Mouse (Mus musculus) kidney, adult 8-10 months (tissue): ENCODE results near the gene Gm49673.
"Not testable (repeated sequence)": the region's sequence is repeated elsewhere in the genome, so short reads cannot be mapped to it uniquely, and the experiment has no call there.

Source experiments
- DNase-seq, 2 experiments: peaks; one replicate each; pipeline ENCODE4 v3.0.0; 2022

Gene Gm49673

DNA sequence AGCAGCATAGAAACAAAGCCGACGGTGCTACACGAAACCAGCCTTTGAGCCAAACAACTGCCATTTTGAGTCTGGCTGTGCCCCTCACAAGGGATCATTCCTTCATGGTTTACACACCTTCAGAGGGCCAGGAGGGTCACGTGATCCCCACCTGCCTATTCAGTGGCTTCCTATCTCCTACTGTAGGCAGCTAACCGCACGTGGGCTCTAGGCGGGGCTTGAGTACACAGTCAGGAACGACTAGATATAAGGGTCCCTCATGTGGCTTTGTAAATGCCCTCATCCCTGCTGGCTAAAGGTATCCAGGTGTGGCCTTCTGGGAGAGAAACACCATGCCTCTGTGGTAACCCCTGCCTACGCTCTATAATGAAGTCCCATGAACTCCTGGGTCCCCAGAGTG lies 18.0 kb downstream of the Gm49673 start:
- DNase-seq = not testable (repeated sequence)

DNA sequence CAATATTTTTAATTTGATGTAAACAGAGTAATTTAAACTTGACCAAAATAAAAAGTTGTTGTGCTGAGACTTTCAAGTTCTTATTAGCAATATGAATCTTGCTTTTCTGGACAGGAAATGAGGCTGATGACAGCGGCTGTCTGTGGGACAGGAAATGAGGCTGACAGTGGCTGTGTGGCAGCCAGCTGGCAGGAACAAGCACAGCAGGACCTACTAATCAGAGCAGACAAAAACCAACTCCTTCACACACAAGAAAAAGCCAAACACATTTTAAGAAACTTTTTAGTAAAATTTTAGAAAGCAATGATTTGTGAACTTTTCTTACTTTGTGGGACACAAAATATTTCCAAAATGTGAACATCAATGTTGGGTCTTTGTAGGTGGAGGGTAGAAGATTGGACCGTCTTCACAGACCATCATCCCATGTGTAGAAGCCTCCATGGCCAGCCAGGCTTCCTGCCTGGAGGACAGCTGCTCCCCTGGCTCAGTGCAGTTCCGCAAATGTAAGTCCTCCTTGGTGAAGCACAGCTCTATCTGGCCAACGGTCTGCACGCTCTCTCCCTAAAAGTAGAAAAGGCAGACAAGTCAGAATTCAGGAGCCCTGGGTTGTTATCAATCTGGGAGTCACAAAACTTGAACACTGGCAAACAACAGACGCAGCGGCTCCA lies 19.1 kb downstream of the Gm49673 start:
- DNase-seq = not testable (repeated sequence)

DNA sequence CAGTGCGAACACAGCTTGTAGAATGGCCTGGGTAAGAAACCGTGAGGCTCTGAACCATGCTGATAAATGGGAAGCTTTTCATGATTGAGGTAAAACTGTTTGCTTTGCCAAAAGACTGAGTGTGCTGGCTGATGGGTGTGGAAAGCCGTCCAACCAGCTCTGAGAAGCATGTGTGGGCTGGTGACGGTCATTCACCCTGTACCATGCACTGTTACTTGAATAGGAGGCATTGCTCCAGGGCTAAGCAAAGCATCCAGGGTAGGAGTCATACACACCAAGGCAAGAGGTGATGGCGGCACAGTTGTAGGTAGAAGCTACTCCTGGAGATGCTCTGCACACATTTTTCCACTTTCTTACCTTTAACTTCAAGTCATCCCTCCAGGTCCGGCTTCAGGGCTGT lies 23.0 kb downstream of the Gm49673 start:
- not testable (repeated sequence) for DNase-seq

DNA sequence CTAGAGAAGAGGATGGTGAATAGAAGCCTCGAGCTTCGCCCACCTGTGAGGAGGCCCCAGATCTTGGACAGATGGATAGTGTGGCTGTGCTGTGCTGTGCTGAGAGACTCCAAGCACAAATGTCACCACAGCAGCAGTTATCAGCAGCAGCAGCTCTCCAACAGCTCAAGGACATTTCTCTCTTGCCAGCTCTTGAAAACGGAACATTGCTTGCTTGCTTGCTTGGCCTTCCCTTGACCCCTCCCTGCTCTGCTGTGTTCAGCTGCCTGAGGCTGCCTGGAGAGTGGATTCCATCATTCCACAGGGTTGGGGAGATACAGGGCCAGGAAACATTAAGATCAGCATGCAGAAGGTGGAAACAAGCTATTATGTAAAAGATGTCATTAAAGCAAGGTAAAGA lies 24.6 kb downstream of the Gm49673 start:
- not testable (repeated sequence) for DNase-seq

DNA sequence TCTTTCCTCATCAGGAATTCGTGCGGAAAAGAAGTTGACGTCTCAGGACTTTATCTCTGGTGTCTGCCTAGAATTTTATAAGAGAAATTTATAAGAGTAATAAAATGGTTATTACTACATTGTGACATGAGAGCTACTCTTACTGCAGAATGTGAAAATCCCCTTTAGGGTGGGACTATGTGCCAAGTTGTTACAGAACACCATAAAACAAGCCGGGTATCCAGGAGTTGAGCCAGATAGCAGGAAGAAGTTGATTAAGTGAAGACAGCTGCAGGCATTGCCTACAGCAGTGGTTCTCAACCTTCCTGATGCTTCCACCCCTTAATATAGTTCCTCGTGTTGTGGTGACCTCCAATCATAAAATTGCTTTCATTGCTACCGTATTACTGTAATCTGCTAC lies 30.7 kb downstream of the Gm49673 start:
- DNase-seq = not testable (repeated sequence)

DNA sequence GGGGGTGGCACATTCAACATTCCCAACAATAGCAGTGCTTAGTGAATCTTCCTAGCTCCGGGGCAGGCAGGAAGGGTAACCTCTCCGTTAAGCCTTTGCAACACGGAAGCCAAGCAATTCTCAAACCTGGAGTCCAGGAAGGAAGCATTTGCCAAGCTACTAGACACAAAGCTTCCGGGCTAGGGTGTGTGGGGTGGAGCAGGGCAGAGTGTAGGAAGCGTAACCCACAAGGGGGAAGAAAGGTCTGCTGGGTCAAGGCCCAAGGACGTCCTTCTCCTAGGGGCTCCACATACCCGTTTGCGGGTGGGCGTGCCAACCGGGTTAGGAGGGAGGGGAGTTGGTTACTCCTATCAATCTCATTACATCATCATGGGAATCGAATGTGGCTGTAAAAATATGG lies 31.2 kb downstream of the Gm49673 start:
- peak in 1 of 2 experiments; percentile 19 for DNase-seq

DNA sequence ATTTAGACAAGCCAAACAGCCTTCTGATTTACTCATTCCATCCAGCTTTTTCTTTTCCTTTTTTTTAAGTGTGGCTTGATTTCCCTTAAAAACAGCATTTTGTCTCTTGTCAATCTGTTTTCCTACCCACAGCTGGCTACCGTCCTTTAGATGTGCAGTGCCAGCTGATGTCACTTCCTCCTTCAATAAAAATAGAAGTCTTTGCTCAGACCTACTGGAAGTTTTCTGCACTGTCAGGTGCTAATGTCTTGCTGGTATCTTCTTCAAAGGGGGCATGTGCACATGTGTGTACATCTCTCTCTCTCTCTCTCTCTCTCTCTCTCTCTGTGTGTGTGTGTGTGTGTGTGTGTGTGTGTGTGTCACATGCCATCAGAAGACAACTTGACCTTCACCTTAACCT lies 35.4 kb downstream of the Gm49673 start:
- DNase-seq = not testable (repeated sequence)

DNA sequence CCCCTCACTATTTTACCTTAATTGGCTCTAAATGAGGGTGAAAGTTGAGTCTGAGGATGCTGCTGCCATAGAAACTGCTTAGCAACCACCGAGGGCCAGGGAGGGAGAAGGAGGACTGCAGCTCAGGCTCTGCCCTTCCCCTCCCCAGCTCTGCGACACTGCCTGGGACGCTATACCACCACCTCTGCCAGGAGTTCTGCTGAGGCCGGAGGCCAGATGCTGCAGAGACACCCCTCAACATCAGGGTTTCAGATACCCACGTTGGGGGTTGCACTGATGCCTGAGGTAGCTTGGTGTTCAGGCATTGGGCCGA lies 46.3 kb downstream of the Gm49673 start:
- not testable (repeated sequence) for DNase-seq

DNA sequence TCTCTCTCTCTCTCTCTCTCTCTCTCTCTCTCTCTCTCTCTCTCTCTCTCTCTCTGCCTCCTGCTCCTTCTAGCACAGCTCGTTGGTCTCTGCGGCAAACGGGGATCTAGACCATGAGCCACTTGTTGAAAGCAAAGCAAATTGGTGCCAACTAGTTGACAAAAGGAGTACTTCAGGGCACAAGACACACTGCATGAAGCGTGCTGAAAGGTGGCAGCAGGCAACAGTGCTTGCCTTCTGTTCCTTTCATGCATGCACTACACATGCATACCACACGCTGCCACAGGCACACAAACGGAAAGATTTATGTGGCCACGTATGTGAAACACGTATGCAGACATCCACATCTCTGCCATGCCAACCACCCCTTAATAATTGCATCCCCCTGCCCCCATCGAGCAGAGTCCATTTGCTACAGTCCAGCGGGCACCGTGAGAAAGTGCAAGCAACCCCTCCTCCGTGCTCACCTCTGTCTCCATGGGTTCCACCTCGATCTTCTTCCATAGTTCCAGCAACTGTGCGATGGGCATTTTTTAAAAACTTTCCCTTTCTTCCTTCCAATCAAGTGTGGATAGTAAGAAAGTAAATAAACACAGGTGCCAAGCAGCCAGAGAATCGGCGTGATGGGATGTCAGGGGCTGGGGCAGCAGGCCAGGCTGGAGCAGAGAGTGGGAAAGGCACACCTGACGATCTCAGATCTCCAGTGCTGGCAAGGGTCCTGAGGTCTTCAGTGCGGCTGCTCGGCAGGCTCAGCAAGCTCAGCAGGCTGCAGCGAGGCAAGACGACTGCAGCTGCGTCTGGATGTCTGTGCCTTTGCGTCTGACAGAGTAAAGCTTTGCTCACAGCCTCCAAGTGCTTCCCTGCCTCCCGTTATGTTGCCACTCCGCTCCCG lies 46.9 kb downstream of the Gm49673 start:
- DNase-seq = not testable (repeated sequence)

DNA sequence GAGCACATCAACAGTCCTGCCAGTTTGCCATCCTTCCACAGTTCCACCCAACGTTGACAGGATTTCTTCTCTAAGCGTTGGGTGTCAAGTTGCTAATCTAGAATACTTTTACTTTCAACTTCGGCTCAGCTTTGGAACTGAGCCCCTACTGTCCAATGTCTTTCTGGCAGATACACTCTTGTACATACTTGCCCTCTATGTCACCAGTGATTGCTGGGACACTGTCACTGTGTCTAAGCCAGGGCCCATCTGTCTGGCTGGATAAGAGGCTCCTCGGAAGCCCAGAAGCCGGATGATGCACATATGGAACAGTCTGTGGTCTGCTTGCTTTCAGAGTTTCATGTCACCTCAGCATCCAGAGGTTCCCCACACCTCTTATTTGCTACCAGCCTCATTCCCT lies 51.4 kb downstream of the Gm49673 start:
- DNase-seq = not testable (repeated sequence)

DNA sequence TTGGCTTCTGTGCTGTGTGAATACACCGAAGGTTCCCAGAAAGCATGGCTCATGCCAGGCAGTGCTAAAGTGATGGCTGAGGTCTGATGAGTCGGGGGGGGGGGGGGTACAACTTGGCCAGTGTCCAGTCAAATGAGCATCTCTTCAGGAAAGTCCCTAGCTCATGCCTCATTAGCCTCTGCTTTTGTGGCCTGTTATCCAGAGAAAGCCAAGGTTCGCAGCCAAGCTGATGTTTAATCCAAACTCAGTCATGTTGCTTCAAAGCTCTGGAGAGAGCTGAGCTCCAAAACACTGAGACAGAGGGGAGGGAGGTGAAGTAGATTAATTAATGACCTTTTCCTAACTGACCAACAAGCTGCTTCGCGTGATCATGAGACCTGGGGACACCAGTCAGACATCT lies 51.9 kb downstream of the Gm49673 start:
- DNase-seq = peak; percentile 35 to 48

DNA sequence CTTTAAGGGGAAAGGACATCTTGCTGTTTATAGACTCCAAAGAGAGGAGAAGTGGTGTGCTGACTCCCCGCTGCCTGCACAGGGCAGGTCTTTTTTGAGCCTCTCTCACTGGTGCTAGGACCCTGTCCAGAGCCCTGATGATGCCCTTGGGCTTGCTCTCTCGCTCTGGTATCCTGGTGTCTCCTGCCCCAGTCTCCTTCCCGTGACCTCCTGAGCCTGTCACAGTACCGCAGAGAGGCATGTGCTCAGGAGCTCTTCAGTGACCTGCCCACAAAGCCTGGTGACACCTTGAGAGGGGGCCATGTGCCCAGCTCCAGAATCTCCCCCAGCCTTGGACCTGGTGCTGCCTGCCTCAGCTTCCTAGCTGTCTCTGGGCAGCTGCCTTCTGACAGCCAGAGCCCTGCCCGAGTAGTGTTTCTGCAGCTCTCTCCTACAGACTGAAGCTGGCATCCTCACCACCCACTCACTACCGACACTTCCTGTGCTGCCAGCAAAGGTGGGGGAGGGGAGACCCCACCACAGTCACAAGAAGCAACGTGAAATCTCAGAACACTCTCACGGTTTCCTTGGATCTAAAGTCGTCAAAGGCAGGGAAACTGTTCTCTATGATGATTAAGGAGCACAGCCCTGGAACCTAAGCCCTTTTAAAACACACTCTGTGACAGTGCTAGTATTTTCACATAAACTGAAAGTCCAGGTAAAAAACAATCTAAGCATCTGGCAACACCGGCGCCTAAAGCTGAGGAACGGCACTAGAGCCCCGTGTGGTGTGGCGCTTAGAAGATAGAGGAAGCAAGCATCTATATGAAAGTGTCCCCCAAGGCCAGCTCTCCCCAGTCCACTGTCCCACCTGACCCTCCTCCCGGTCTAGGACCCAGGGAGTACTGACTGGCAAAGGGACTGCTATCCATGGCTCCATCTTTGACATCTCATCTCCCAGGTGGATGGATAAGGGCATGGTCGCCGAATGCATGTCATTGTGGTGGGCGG lies 54.8 kb downstream of the Gm49673 start:
- not testable (repeated sequence) for DNase-seq

DNA sequence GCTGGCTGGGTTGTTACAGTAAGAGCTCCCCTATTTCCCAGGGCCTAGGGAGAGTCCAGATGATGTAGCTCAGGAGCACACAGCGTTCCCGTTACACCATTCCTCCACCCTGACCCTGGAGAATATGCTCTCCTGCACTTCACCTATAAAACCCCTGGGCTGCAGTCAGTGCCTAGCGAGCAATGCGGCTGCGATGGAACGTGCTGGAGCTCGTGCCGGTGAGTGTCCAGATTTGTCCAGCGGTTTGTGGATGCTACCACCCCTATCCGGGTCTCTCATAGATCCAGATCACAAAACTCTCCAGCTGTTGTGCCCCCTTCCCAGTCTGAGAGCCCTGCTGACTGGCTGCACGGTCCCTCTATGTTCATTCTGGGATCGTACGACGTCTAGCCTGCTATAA lies 56.3 kb downstream of the Gm49673 start:
- not testable (repeated sequence) for DNase-seq

DNA sequence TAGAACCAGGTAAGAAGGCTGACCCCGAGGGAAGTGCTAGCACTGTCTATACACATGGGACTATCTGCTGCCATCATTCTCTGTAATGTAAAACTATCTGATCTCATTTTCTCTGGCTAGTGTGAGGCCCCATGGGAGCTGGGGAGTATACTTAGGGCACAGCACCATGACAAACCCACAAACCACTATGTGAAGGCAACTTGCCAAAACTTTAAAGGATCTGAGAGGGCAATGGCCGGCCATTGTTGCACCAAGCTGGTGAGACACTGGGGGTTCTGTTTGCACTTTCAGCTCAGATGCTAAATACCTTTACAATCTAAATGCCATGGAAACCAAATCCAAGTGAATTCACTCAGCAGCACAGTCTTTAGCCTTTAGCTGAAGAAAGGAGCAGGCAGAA lies 77.7 kb downstream of the Gm49673 start:
- DNase-seq = not testable (repeated sequence)

DNA sequence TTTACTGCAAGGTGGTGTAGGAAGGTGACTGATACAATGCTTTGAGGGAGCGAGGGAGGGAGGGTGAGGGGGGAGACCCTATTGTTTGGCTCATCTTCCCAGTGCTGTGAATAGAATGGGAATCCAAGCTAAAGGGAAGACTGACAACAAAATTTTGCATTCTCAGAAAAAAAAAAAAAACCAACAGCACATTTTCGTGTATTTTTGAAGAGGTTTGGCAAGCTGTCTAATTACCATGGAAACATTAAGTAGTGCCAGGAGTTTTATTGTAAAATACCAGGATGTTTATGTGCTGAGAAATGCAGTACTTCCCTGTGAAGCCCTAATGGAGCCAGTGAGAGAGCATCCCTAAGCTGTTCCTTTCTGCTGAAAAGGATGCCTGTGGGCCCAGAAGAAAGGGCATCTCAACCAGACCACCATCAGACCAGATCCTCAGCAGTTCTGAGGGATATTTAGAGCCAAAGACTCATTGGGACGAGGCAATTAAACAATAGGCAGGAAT lies 90.9 kb downstream of the Gm49673 start:
- DNase-seq = not testable (repeated sequence)

DNA sequence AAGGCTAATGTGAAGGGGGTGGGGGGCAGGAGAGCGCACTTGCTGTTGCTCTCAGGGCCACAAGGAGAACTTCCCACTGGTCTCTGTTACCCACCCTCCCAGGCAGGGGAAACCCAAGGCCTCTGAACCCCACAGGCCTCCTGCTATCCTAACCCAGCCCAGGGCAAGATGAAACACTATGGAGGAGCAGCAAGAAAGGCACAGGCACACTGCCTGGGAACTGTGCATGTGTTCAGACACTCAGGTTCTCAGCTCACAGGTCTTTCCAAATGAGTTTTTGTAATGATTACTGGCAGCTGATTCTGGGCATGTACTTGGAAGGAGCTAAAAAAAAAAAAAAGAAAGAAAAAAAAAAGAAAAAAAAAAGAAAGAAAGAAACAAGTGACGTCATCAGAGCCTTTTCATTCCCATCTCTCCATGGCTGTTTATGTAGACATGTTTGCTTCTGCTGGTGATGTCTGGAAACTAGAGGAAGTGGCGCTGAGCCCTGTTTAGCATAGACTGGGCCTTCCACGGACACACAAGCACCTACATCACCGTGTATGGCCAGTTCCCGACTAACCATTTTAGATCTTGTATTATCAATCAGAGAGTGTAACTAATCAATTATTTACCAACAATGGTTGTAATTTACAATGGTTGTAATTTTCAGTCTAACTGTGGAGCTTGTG lies 91.5 kb downstream of the Gm49673 start:
- not testable (repeated sequence) for DNase-seq

DNA sequence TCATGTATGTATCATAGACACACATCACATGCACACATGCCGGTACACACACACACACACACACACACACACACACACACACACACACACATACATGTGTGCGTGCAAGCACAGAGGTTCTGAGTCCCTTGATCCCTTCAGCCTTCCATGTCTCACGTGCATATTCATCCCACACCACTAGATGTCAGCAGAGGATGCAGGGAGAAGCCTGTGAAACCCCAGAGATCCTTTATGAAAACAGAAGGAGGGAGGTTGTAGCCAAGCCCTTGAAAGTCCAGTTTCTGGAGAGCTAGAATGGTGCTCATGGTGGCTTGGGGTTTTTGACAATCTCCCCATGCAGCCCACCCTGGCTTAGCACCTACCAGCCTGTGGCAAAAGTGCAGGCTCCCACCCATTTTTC lies 96.3 kb downstream of the Gm49673 start:
- DNase-seq = peak; percentile 66 to 85

DNA sequence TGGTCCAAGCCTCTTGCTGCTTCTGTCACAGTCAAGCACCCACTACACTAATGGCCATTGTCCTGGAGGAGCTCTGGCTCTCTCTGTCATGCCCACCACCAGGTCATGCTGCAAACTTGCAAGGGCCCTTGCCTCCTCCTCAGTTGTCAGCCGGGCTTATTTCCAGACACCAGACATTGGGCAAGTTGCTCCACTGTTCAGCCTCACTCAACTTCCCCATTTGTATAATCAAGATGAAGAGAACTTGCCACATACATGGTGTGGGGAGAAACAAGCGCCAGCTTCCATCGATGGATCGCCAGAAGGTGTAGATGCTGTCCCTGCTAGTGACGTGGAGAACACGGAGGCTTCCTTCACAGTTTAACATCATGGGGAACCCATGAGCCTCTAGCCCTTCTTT lies 97.4 kb downstream of the Gm49673 start:
- not testable (repeated sequence) for DNase-seq

DNA sequence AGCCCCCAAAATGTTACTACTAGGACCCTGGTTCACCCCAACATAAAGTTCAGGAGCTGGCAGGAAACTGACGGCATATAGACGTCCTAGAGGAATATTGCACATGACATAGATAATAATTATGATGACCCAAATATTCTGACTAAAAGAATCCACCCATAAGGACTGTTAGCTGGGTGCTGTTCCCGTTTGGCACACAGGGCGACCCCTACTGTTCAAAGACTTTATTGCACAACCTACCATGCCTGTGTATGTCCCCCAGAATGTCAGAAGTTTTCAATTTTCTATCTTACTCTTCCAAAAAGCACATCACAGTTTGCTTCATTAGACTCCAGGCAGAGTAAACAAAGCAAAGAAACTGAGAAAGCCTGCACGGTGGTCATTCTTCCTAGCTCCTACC lies 101.4 kb downstream of the Gm49673 start:
- peak; percentile 26 to 56 for DNase-seq

DNA sequence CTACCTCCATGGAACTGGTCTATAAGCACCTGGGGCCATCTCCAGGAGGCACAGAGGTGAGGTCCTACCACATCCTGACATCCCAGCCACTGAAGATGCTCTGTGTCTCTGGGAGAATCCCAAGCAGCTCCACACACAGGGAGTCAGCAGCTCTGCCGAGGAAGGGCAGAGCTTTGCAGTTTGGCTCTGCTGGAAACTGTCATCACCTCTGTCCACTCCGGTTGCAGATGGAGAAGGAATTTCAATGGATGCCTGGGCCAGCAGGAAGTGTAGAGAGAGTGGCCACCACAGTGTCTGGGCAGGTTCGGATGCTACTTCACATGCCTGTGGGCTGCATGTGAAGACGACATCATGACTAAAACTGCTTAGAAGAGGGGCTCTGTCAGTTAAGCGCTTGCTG lies 106.4 kb downstream of the Gm49673 start:
- not testable (repeated sequence) for DNase-seq

DNA sequence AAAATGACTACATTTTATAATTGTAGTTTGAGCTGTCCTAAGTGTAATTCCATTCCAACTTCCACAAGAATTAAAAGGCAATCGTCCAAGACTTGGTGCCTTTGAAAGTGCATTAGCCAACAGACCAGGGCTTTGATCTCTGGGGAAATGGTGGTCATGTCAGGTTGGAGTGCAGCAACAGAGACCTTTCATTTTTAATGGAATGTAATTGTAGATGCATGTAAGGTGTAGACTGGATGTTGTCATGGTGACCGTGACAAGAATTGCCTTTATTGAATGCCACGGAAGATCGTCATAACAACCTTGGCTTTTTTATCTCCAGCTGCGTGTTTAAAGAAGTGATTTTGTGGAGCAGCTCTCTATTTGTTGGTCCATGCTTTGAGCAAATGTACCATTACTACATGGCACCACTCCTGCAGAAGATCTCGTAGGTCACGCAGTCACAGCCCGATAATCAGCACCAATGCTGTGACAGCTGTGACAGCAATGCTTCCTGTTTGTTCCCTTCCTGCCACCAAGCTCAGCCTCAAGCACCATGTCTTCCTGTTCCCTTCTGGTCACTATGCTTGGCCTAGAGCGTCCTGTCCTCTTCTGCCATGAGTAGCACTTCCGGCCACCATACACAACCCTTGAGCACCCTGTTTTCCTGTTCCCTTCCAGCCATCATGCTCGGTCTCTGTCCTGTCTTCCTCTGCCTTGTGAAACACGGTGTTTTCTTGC lies 107.5 kb downstream of the Gm49673 start:
- DNase-seq = not testable (repeated sequence)
